Mouse (Mus musculus) liver, postnatal 0 days (tissue): ENCODE measurements at regions not wholly inside any gene's neighbourhood (a gene's known extent, or its start where the extent isn't known, plus 50 kb on each side); places are given as distances from the start of the nearest gene placed in this dataset.

Experiments
- CTCF ChIP-seq: sonication (generic); IDR thresholded peaks from 2 replicates; pipeline ENCODE4 v1.5.1; 2016; ENCODE audit warnings: antibody characterized with exemption, low read depth
- EP300 ChIP-seq: IDR thresholded peaks from 2 replicates; pipeline ENCODE4 v1.6.1; 2016; ENCODE audit warnings: antibody characterized with exemption, low read depth, mild to moderate bottlenecking

GRCm38 (mm10) chr6:117651551-117651950 is 189.4 kb upstream of the Zfp637 start:
- TF ChIP-seq CTCF: no peak
- TF ChIP-seq EP300: no peak
